Mouse (Mus musculus) heart, embryonic 11.5 days (tissue): ENCODE data around the gene Ywhaq. TPM values are rescaled to one million over a fixed set of nuclear protein-coding genes. Genes with fewer than 3 reads are reported as not detected.

Experiments used
- ATAC-seq: fragments of 200-750 bp; cut with Nextera tagmentation; replicated peaks from 2 replicates; pipeline ENCODE4 v1.8.0; 2017; ENCODE audit warnings: moderate library complexity; ENCODE audit not compliant: insufficient number of reproducible peaks, low FRiP score, low TSS enrichment
- H3K27ac ChIP-seq: fragments of 300-500 bp; sonication (generic); 2 replicates; pipeline ENCODE4 v1.5.1; 2014; ENCODE audit warnings: mild to moderate bottlenecking, low read depth, low read length
- H3K27me3 ChIP-seq: fragments of 300-500 bp; sonication (generic); 2 replicates; pipeline ENCODE4 v1.6.1; 2014; ENCODE audit warnings: mild to moderate bottlenecking, low read length, mixed read lengths; ENCODE audit not compliant: control insufficient read depth, insufficient read depth
- H3K36me3 ChIP-seq: fragments of 300-500 bp; sonication (generic); 2 replicates; pipeline ENCODE4 v1.6.1; 2014; ENCODE audit warnings: mild to moderate bottlenecking, low read length, moderate library complexity, mixed read lengths; ENCODE audit not compliant: control insufficient read depth, insufficient read depth
- H3K4me1 ChIP-seq: fragments of 300-500 bp; sonication (generic); 2 replicates; pipeline ENCODE4 v1.6.1; 2014; ENCODE audit warnings: low read length; ENCODE audit not compliant: control insufficient read depth, insufficient read depth
- H3K4me2 ChIP-seq: fragments of 300-500 bp; sonication (generic); 2 replicates; pipeline ENCODE4 v1.6.1; 2014; ENCODE audit warnings: mild to moderate bottlenecking, moderate library complexity
- H3K4me3 ChIP-seq: fragments of 300-500 bp; sonication (generic); 2 replicates; pipeline ENCODE4 v1.5.1; 2014; ENCODE audit warnings: low read depth, low read length
- H3K9ac ChIP-seq: fragments of 300-500 bp; sonication (generic); 2 replicates; pipeline ENCODE4 v1.6.1; 2014; ENCODE audit warnings: mild to moderate bottlenecking, low read depth, low read length, moderate library complexity
- H3K9me3 ChIP-seq: fragments of 300-500 bp; sonication (generic); replicated peaks from 2 replicates; pipeline ENCODE4 v1.6.1; 2016; ENCODE audit warnings: low read length; ENCODE audit not compliant: control insufficient read depth
- WGBS: fragments of 180-500 bp; shearing (Covaris S2); extraction: QIAGEN DNeasy Blood & Tissue Kit; methylation state at CpG from one replicate; pipeline ENCODE4 v1.1.7; 2014; ENCODE audit not compliant: insufficient replicate concordance; 5-methylcytosine and 5-hydroxymethylcytosine counted together
- polyA plus RNA-seq: library from polyadenylated mRNA; unstranded; fragments of >200 nt; fragmentation: Nextera tagmentation; extraction: Ambion mirVana; gene quantifications from 2 replicates; pipeline ENCODE4 v1.2.1, GENCODE M21; 2014

Ywhaq gene
- polyA plus RNA-seq, 1 experiment from 2014 or later, result 608 TPM

- WGBS, result 90% methylated on average over 9 of the region's 9 CpGs
- 0 out of 2 replicates have a peak, but pooled peaks cover 3% of the 10 kb centered on the region for H3K4me1 ChIP-seq
- ATAC-seq, result no peak
- H3K9me3 ChIP-seq, result no peaks in the 10 kb centered on the region
- H3K4me2 ChIP-seq, result no peak overlapping the region
- no peak overlapping the region for H3K4me3 ChIP-seq
- no peak overlapping the region for H3K27ac ChIP-seq
- H3K36me3 ChIP-seq, result no peaks in the 10 kb centered on the region
- no peak overlapping the region for H3K9ac ChIP-seq
- H3K27me3 ChIP-seq, result no peaks in the 10 kb centered on the region
Measured at GRCm38 (mm10) chr12:21368376-21369086, 48.9 kb downstream of the Ywhaq start.

GRCm38 (mm10) chr12:21364624-21365435 lies 52.6 kb downstream of the Ywhaq start:
- ATAC-seq, result no peak
- no peak overlapping the region for H3K4me3 ChIP-seq
- H3K27ac ChIP-seq, result no peak overlapping the region
- H3K27me3 ChIP-seq, result no peaks in the 10 kb centered on the region
- no peaks in the 10 kb centered on the region for H3K9me3 ChIP-seq
- WGBS, result 71% methylated on average over 10 of the region's 10 CpGs
- H3K36me3 ChIP-seq, result no peaks in the 10 kb centered on the region
- H3K4me2 ChIP-seq, result no peak overlapping the region
- H3K9ac ChIP-seq, result no peak overlapping the region
- H3K4me1 ChIP-seq, result no peaks in the 10 kb centered on the region

- WGBS, result 94% methylated on average over 3 of the region's 3 CpGs
- Histone ChIP-seq H3K27me3 (no peaks in the 10 kb centered on the region), H3K27ac (no peak overlapping the region), H3K4me3 (no peak overlapping the region), H3K4me2 (no peak overlapping the region), H3K9ac (no peak overlapping the region), H3K9me3 (no peaks in the 10 kb centered on the region), H3K36me3 (no peaks in the 10 kb centered on the region), H3K4me1 (no peaks in the 10 kb centered on the region)
- no peak for ATAC-seq
Measured at GRCm38 (mm10) chr12:21363195-21363594, 54.2 kb downstream of the Ywhaq start.

- no peak overlapping the region for H3K4me3 ChIP-seq
- H3K27ac ChIP-seq, result no peak overlapping the region
- no peaks in the 10 kb centered on the region for H3K4me1 ChIP-seq
- H3K4me2 ChIP-seq, result no peak overlapping the region
- no peak overlapping the region for H3K9ac ChIP-seq
- no peaks in the 10 kb centered on the region for H3K27me3 ChIP-seq
- no peaks in the 10 kb centered on the region for H3K36me3 ChIP-seq
- H3K9me3 ChIP-seq, result no peaks in the 10 kb centered on the region
- 75% methylated on average over 2 of the region's 2 CpGs for WGBS
- ATAC-seq, result no peak
Measured at GRCm38 (mm10) chr12:21362686-21363085, 54.8 kb downstream of the Ywhaq start.

GRCm38 (mm10) chr12:21353681-21354080 lies 63.8 kb downstream of the Ywhaq start:
- peaks cover 32% of the 10 kb centered on the region for H3K36me3 ChIP-seq
- no peak for ATAC-seq
- no peaks in the 10 kb centered on the region for H3K4me1 ChIP-seq
- H3K9me3 ChIP-seq, result 0 out of 2 replicates have a peak, but pooled peaks cover 3% of the 10 kb centered on the region
- H3K4me3 ChIP-seq, result no peak overlapping the region
- no peak overlapping the region for H3K9ac ChIP-seq
- 92% methylated on average over 8 of the region's 8 CpGs for WGBS
- no peaks in the 10 kb centered on the region for H3K27me3 ChIP-seq
- H3K4me2 ChIP-seq, result no peak overlapping the region
- no peak overlapping the region for H3K27ac ChIP-seq

GRCm38 (mm10) chr12:21350113-21350876 lies 67.1 kb downstream of the Ywhaq start:
- H3K4me2 ChIP-seq, result no peak overlapping the region
- no peak overlapping the region for H3K27ac ChIP-seq
- no peak for ATAC-seq
- no peaks in the 10 kb centered on the region for H3K4me1 ChIP-seq
- H3K36me3 ChIP-seq, result peaks cover 32% of the 10 kb centered on the region
- no peak overlapping the region for H3K4me3 ChIP-seq
- H3K9me3 ChIP-seq, result 0 out of 2 replicates have a peak, but pooled peaks cover 3% of the 10 kb centered on the region
- no peaks in the 10 kb centered on the region for H3K27me3 ChIP-seq
- H3K9ac ChIP-seq, result no peak overlapping the region
- WGBS, result 90% methylated on average over 7 of the region's 7 CpGs

GRCm38 (mm10) chr12:21346972-21347371 lies 70.5 kb downstream of the Ywhaq start:
- Histone ChIP-seq H3K9ac (no peak overlapping the region), H3K4me2 (no peak overlapping the region), H3K27me3 (no peaks in the 10 kb centered on the region), H3K9me3 (0 out of 2 replicates have a peak, but pooled peaks cover 3% of the 10 kb centered on the region), H3K4me3 (no peak overlapping the region), H3K4me1 (no peaks in the 10 kb centered on the region), H3K27ac (no peak overlapping the region), H3K36me3 (peaks cover 17% of the 10 kb centered on the region)
- ATAC-seq, result no peak
- 92% methylated on average over 7 of the region's 7 CpGs for WGBS

GRCm38 (mm10) chr12:21340674-21341073 lies 76.8 kb downstream of the Ywhaq start:
- 92% methylated on average over 5 of the region's 5 CpGs for WGBS

More at GRCm38 (mm10) chr12:21340674-21341073, 76.8 kb downstream of the Ywhaq start:
- Histone ChIP-seq H3K4me2 (no peak overlapping the region), H3K27me3 (no peaks in the 10 kb centered on the region), H3K27ac (no peak overlapping the region), H3K4me1 (no peaks in the 10 kb centered on the region), H3K9ac (no peak overlapping the region), H3K36me3 (peaks cover 16% of the 10 kb centered on the region), H3K9me3 (no peaks in the 10 kb centered on the region), H3K4me3 (no peak overlapping the region)
- ATAC-seq, result no peak
